Mouse (Mus musculus): ENCODE data around the gene Vps53. TPM values are rescaled to one million over a fixed set of nuclear protein-coding genes. Genes with fewer than 3 reads are reported as not detected.

The Vps53 gene
- polyA plus RNA-seq, 1 experiment: 23.1 TPM

DNA sequence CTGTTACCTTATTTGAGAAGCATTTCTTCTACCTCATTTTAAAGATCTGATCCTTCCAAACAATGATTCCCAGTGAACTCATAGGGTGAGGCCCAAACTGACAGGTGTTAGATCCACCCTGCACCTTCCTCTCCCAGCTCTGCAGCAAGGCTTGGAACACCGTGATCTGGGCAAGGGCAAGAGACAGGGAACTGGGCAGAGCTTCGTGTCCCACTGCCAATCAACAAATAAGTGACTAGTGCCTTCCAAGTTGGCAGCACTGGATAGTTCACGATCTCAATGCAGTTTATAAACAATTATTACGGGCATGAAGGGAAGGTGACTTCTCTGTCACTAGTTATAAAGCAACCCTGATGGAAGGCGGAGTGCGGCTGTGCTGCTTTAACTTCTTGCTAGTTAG lies 109.6 kb downstream of the Vps53 start:
- H3K27me3 ChIP-seq (ENCODE audit: control insufficient read depth, insufficient read depth, low read length): no peaks in the 10 kb centered on the region
- no peaks in the 10 kb centered on the region for H3K4me1 ChIP-seq (ENCODE audit: control insufficient read depth, insufficient read depth, insufficient read length, low read length)
- WGBS: 55% methylated on average over 6 of the region's 6 CpGs
- H3K27ac ChIP-seq (ENCODE audit: insufficient read depth, low read depth, low read length): no peak overlapping the region
- TF ChIP-seq CTCF (IDR thresholded peaks at IDR 0.05; ENCODE audit: extremely low read depth, insufficient read length, insufficient replicate concordance, low read depth, low read length) (no peak), POLR2A (IDR thresholded peaks at IDR 0.05; ENCODE audit: low read depth, low read length) (no peak)
- H3K4me3 ChIP-seq (ENCODE audit: low read depth, low read length): no peak overlapping the region
- peaks cover 21% of the 10 kb centered on the region for H3K36me3 ChIP-seq (ENCODE audit: control insufficient read depth, insufficient read depth, low read length)

DNA sequence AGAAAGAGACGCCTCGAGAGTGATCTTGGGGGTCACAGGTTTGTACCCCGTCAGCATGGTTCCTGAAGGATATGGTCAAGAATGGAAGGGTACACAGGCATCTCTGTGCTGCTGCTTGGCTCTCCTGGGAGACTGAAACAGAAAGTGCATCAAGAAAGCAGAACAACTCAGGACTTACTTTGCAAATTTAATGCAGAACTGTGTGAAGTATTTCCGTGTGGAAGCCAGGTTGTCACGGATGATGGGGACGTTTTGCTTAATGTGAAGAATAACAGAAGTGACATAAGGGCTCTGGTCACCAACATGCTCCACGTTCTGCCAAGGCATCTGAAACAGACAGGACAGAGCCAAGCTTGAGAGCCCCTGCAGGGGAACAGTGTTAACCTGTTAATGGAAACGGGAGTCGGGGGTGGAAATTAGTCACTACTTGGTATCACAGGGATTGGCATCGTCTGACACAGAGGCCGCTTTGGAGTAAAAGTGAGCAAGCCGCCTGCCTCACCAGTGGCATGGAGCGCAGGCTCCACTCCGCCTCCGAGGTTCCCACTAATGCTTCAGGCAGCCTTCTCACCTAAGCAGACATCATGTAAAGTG lies 112.8 kb downstream of the Vps53 start:
- Histone ChIP-seq H3K36me3 (ENCODE audit: control insufficient read depth, insufficient read depth, low read length) (peaks cover 20% of the 10 kb centered on the region), H3K27me3 (ENCODE audit: control insufficient read depth, insufficient read depth, low read length) (no peaks in the 10 kb centered on the region), H3K4me3 (ENCODE audit: low read depth, low read length) (no peak overlapping the region), H3K4me1 (ENCODE audit: control insufficient read depth, insufficient read depth, insufficient read length, low read length) (peaks cover 3% of the 10 kb centered on the region; the same call in 1 of the 2 replicates), H3K27ac (ENCODE audit: insufficient read depth, low read depth, low read length) (peak overlapping the region; percentile 36; the same call in 1 of the 2 replicates)
- WGBS: 86% methylated on average over 15 of the region's 15 CpGs
- no peak for TF ChIP-seq POLR2A (IDR thresholded peaks at IDR 0.05; ENCODE audit: low read depth, low read length)
- no peak for TF ChIP-seq CTCF (IDR thresholded peaks at IDR 0.05; ENCODE audit: extremely low read depth, insufficient read length, insufficient replicate concordance, low read depth, low read length)

GRCm38 (mm10) chr11:76065521-76066095 lies 113.8 kb downstream of the Vps53 start:
- H3K36me3 ChIP-seq (ENCODE audit: control insufficient read depth, insufficient read depth, low read length): peaks cover 21% of the 10 kb centered on the region
- H3K27ac ChIP-seq (ENCODE audit: insufficient read depth, low read depth, low read length): peak overlapping the region; percentile 36; the same call in 1 of the 2 replicates
- no peaks in the 10 kb centered on the region for H3K27me3 ChIP-seq (ENCODE audit: control insufficient read depth, insufficient read depth, low read length)
- TF ChIP-seq CTCF (IDR thresholded peaks at IDR 0.05; ENCODE audit: extremely low read depth, insufficient read length, insufficient replicate concordance, low read depth, low read length): no peak
- no peak for TF ChIP-seq POLR2A (IDR thresholded peaks at IDR 0.05; ENCODE audit: low read depth, low read length)
- peaks cover 3% of the 10 kb centered on the region; the same call in 1 of the 2 replicates for H3K4me1 ChIP-seq (ENCODE audit: control insufficient read depth, insufficient read depth, insufficient read length, low read length)
- WGBS: 72% methylated on average over 9 of the region's 9 CpGs
- H3K4me3 ChIP-seq (ENCODE audit: low read depth, low read length): no peak overlapping the region

GRCm38 (mm10) chr11:76064411-76064810 lies 115.0 kb downstream of the Vps53 start:
- 77% methylated on average over 7 of the region's 7 CpGs for WGBS
- H3K4me3 ChIP-seq (ENCODE audit: low read depth, low read length): no peak overlapping the region
- H3K4me1 ChIP-seq (ENCODE audit: control insufficient read depth, insufficient read depth, insufficient read length, low read length): peaks cover 3% of the 10 kb centered on the region; the same call in 1 of the 2 replicates
- no peak overlapping the region for H3K27ac ChIP-seq (ENCODE audit: insufficient read depth, low read depth, low read length)
- H3K27me3 ChIP-seq (ENCODE audit: control insufficient read depth, insufficient read depth, low read length): no peaks in the 10 kb centered on the region
- peaks cover 25% of the 10 kb centered on the region for H3K36me3 ChIP-seq (ENCODE audit: control insufficient read depth, insufficient read depth, low read length)
- TF ChIP-seq POLR2A (IDR thresholded peaks at IDR 0.05; ENCODE audit: low read depth, low read length) (no peak), CTCF (IDR thresholded peaks at IDR 0.05; ENCODE audit: extremely low read depth, insufficient read length, insufficient replicate concordance, low read depth, low read length) (no peak)

DNA sequence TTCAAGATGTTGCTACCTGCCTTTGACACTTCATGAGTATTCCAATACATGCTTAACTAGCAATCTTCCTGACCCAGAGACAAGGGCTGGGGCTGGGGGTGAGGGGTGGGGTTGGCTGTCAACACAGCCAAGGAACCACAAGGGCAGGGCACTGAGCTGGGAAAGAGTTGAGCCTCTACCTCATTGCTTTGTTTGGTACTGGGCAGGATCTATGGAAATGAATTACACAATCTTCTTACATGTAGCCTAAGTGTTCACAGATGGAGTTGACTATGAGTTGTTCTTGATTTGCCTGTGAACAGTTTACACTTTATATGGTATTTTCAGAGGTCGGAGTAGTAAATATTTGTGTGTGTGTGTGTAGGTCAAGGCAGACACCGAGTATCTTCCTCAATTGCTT lies 118.5 kb downstream of the Vps53 start:
- Histone ChIP-seq H3K4me1 (ENCODE audit: control insufficient read depth, insufficient read depth, insufficient read length, low read length) (peaks cover 3% of the 10 kb centered on the region; the same call in 1 of the 2 replicates), H3K36me3 (ENCODE audit: control insufficient read depth, insufficient read depth, low read length) (peaks cover 19% of the 10 kb centered on the region), H3K27me3 (ENCODE audit: control insufficient read depth, insufficient read depth, low read length) (no peaks in the 10 kb centered on the region), H3K4me3 (ENCODE audit: low read depth, low read length) (no peak overlapping the region), H3K27ac (ENCODE audit: insufficient read depth, low read depth, low read length) (no peak overlapping the region)
- 85% methylated on average over 2 of the region's 2 CpGs for WGBS
- no peak for TF ChIP-seq POLR2A (IDR thresholded peaks at IDR 0.05; ENCODE audit: low read depth, low read length)
- TF ChIP-seq CTCF (IDR thresholded peaks at IDR 0.05; ENCODE audit: extremely low read depth, insufficient read length, insufficient replicate concordance, low read depth, low read length): no peak

- 57% methylated on average over 7 of the region's 7 CpGs for WGBS
- Histone ChIP-seq H3K36me3 (ENCODE audit: control insufficient read depth, insufficient read depth, low read length) (peaks cover 17% of the 10 kb centered on the region), H3K27me3 (ENCODE audit: control insufficient read depth, insufficient read depth, low read length) (no peaks in the 10 kb centered on the region), H3K27ac (ENCODE audit: insufficient read depth, low read depth, low read length) (no peak overlapping the region), H3K4me3 (ENCODE audit: low read depth, low read length) (no peak overlapping the region), H3K4me1 (ENCODE audit: control insufficient read depth, insufficient read depth, insufficient read length, low read length) (peaks cover 3% of the 10 kb centered on the region; the same call in 1 of the 2 replicates)
- TF ChIP-seq CTCF (IDR thresholded peaks at IDR 0.05; ENCODE audit: extremely low read depth, insufficient read length, insufficient replicate concordance, low read depth, low read length) (no peak), POLR2A (IDR thresholded peaks at IDR 0.05; ENCODE audit: low read depth, low read length) (no peak)
These were observed 119.5 kb downstream of the Vps53 start for GRCm38 (mm10) chr11:76059971-76060370.

- peaks cover 9% of the 10 kb centered on the region for H3K36me3 ChIP-seq (ENCODE audit: control insufficient read depth, insufficient read depth, low read length)
- H3K4me1 ChIP-seq (ENCODE audit: control insufficient read depth, insufficient read depth, insufficient read length, low read length): no peaks in the 10 kb centered on the region
- TF ChIP-seq CTCF (IDR thresholded peaks at IDR 0.05; ENCODE audit: extremely low read depth, insufficient read length, insufficient replicate concordance, low read depth, low read length) (no peak), POLR2A (IDR thresholded peaks at IDR 0.05; ENCODE audit: low read depth, low read length) (no peak)
- no peaks in the 10 kb centered on the region for H3K27me3 ChIP-seq (ENCODE audit: control insufficient read depth, insufficient read depth, low read length)
- 42% methylated on average over 3 of the region's 3 CpGs for WGBS
- H3K27ac ChIP-seq (ENCODE audit: insufficient read depth, low read depth, low read length): no peak overlapping the region
- no peak overlapping the region for H3K4me3 ChIP-seq (ENCODE audit: low read depth, low read length)
These were observed 123.0 kb downstream of the Vps53 start for GRCm38 (mm10) chr11:76056487-76056886.
